Mouse (Mus musculus): ENCODE results near the gene Aldh16a1.
"Not testable (repeated sequence)": the region's sequence is repeated elsewhere in the genome, so short reads cannot be mapped to it uniquely, and the experiment has no call there.

Gene Aldh16a1

GRCm38 (mm10) chr7:45117566-45117965 is 36.8 kb downstream of the Aldh16a1 start:
- no peak for DNase-seq (ENCODE audit: low spot score)

GRCm38 (mm10) chr7:45113476-45113875 is 40.9 kb downstream of the Aldh16a1 start:
- no peak for DNase-seq (ENCODE audit: low spot score)

GRCm38 (mm10) chr7:45112529-45112928 is 41.9 kb downstream of the Aldh16a1 start:
- DNase-seq (ENCODE audit: low spot score): no peak

GRCm38 (mm10) chr7:45111940-45112339 is 42.4 kb downstream of the Aldh16a1 start:
- no peak for DNase-seq (ENCODE audit: low spot score)

DNA sequence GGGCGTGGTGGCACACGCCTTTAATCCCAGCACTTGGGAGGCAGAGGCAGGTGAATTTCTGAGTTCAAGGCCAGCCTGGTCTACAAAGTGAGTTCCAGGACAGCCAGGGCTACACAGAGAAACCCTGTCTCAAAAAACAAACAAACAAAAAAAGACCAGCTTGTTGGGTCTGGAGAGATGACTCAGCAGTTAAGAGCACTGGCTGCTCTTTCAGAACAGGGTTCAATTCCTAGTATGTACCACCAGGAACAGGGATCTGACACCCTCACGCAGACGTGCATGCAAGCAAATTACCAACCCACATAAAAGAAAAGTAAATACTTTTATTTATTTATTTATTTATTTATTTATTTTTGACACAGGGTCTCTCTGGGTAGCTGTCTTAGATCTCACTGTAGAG is 44.3 kb downstream of the Aldh16a1 start:
- not testable (repeated sequence) for DNase-seq (ENCODE audit: low spot score)

DNA sequence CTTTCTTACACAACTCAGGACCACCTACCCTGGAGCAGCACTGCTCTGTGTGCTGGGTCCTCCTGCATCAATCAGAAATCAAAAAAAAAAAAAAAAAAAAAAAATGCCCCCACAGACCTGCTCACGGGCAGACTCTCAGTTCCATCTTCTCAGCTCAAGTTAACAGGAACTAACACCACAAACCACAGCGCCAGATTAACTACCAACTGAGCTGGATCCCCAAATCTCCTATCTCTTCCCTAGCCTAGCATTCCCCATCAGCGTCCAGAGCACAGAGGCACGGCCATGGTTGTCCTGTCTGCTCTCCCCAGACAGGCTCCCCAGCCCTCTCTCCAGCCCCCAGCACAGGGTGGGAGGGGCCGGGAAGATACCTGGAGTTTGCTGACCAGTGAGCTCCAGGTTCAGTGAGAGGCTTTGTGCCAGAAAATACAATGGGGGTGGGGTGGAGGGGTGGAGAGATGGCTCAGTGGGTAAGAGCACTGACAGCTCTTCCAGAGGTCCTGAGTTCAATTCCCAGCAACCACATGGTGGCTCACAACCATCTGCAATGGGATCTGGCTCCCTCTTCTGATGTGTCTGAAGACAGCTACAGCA is 47.2 kb downstream of the Aldh16a1 start:
- no peak for DNase-seq (ENCODE audit: low spot score)

DNA sequence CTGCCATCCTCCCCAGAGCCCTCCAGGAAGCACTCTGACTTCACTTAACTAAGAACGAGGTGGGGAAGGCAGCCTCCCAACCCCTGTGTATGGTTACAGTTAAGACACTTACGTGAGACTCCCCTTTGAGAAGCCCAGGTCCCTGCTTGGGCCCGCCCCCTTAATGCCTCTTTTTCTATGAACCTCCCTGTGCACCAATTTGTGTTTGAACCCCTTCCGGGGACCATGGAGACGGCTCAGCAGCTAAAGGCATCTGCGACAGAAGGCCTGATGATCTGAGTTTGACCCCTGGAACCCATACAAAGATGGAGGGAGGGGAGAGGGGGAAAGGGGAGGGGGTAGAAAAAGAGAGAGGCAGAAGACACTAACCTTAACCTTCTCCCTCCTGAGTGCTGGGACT is 47.9 kb downstream of the Aldh16a1 start:
- peak; percentile 68 for DNase-seq (ENCODE audit: low spot score)

DNA sequence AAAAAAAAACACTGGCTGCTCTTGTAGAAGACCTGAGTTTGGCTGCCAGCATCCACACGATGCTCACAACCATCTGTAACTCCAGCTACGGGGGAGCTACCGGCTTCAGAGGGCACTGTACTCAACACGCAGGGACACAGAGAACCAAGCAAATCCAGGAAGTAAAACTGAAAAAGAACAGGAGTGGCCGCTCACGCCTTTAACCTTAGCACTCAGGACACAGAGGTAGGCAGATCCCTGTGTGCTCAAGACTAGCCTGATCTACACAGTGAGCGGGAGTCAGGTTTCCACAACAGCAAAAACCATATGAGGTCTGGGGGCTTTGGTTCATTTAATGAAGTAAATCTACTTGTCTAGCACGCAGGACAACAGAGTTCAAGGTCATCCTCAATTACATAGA is 48.9 kb downstream of the Aldh16a1 start:
- DNase-seq (ENCODE audit: low spot score): no peak

DNA sequence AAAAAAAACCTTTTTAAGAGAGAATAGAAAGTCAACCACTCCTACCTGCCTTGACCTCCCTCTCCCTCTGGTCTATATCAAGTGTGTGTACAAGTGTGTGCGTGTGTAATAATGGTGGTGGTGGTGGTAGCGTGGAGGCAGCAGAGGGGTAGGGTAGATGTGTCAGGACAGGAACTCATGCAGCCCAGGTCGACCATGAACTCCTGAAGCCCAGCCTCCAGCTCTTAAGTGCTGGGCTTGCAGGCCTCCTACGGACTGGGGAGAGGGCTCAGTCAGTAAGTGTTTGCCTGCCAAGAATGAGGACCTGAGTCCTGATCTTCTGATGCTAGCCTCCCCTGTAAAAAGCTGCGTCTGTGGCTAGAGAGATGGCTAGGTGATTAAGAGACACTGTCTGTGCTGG is 49.4 kb downstream of the Aldh16a1 start:
- no peak for DNase-seq (ENCODE audit: low spot score)

- no peak for DNase-seq (ENCODE audit: low spot score)
Observed at GRCm38 (mm10) chr7:45103652-45104180, 50.7 kb downstream of the Aldh16a1 start, which contains the start of gene Fcgrt. Gene Fcgrt, minus strand, starts transcription at chr7:45103851.

DNA sequence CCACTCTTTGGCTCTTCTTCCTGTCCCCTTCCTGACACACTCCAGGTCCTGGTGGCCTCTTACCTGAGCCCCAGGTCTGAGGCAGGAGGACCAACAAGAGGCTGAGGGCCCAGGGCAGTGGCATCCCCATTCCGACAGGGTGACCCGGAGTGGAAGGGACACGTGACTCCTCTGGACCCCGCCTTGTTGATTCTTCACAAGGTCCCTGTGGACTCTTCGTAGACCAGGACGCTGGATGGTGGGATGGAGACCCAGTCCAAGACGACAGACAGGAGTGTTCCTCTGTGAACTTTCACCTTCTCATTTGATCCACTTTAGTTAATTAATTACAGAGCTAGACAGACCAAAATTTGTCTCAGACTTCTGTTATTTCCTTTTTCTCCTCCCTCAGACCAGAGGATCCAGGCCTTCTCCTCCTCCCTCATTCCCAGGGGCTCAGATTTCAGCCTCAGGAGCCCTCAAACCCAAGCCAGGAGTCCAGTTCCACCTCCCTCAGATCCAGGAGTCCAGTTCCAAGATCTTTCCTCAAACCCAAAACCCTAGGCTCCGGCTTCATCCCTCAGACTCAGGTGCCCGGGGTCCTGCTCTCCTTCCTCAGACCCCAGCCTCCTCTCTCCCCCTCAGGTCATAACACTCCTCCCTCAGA is 51.3 kb downstream of the Aldh16a1 start:
- no peak for DNase-seq (ENCODE audit: low spot score)

- no peak for DNase-seq (ENCODE audit: low spot score)
Observed at GRCm38 (mm10) chr7:45102441-45102840, 51.9 kb downstream of the Aldh16a1 start.

DNA sequence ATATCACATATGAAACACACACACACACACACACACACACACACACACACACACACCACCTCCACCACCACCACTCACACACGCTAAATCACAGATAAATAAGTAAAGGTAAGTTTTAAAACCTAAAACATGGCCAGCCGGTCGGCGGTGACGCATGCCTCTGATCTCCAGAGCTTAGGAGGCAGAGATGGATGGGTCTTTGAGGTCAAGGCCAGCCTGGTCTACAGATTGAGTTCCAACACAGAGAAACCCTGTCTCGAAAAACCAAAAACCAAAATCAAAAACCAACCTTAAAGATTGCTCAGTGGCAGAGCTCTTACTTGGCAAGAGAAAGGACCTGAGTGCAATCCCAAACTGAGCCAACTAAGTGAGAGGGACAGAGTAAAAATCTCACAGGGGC is 54.3 kb downstream of the Aldh16a1 start:
- no peak for DNase-seq (ENCODE audit: low spot score)

DNA sequence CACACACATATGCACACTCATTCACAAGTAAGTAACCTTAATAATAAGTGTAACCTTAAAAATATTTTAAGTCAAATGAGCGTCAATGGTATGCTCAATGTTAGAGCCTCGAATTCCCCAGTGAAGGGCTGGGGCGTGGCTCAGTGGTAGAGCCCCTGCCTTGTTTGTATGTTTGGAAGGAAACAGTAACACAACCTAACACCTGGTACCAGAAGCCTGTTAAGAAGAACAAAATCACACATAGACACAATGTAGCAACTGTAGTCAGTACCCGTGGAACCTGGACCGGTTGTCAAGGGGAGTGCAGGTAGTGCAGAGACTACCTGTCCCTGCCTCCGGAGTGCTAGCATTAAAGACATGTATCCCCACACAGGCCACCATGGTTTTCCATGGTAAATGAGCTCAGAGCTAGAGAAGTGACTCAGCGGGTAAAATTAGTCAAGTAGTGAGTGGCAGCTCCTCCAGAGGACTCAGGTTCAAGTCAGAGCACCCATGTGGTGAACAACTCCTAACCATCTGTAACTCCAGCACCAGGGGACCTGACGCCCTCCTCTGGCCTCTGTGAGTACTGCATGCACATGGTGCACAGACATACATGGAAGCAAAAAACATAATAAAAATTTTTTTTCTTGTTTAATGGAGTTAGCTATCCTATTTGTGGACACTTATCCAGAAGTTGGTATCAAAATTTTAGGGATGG is 55.7 kb downstream of the Aldh16a1 start:
- no peak for DNase-seq (ENCODE audit: low spot score)

- DNase-seq (ENCODE audit: low spot score): no peak
Observed at GRCm38 (mm10) chr7:45097479-45097878, 56.9 kb downstream of the Aldh16a1 start.

GRCm38 (mm10) chr7:45095965-45096364 is 58.4 kb downstream of the Aldh16a1 start:
- DNase-seq (ENCODE audit: low spot score): not testable (repeated sequence)

DNA sequence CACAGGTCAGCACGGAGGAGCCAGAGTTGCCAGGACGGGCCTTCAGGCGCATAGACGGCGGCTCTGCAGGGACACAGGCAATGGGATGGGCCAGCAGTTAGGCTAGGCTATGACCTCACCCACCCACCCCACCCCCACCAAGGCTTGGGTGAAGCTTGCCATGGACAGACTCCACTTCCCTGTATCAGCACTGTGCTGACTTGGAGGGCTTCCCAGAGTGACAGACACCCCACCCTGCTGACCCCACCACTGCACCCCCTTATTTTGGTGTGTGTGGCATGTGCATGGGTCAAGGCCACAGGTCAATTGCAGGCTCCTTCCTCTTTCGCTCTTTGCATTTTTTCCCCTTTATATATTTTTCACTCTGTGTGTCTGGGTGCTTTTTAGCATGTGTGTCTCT is 59.0 kb downstream of the Aldh16a1 start:
- no peak for DNase-seq (ENCODE audit: low spot score)

GRCm38 (mm10) chr7:45094121-45094520 is 60.3 kb downstream of the Aldh16a1 start:
- DNase-seq (ENCODE audit: low spot score): peak; percentile 73

- no peak for DNase-seq (ENCODE audit: low spot score)
Observed at GRCm38 (mm10) chr7:45093516-45093905, 60.9 kb downstream of the Aldh16a1 start.

GRCm38 (mm10) chr7:45092828-45093515 is 61.4 kb downstream of the Aldh16a1 start:
- no peak for DNase-seq (ENCODE audit: low spot score)

DNA sequence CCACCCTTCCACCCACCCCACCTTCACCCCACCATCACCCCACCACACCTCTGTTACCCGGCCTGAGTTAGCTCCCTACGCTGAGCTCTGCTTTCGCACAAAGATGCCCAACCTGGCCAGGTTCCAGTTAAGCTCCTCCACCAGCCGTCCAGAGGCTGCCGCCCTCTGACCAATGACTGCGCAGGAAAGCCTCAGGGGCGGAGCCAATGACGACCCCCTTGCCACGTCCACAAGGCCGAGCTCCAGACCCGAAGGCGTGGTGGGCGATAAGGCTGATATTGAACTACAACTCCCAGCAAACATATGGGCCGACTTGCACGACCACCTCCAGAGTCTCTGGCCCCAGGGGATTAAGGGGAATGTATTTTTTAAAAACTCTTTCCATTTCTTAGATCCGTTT is 62.3 kb downstream of the Aldh16a1 start, which contains the start of gene Rcn3:
Rcn3 (minus strand) TSS at position 174 of the 400 bp plus-strand sequence.
- DNase-seq (ENCODE audit: low spot score): peak; percentile 98

Data from embryo, embryonic 10 days (tissue).